Mouse (Mus musculus) right cerebral cortex, postnatal 10 days (tissue): ENCODE data around the gene Ikzf5.

ENCODE experiments used
- DNase-seq, 2 experiments: peaks; one replicate each; pipeline ENCODE4 v3.0.0; 2021; ENCODE audit warnings: low spot score in 2 of 2

The Ikzf5 gene

GRCm38 (mm10) chr7:131356105-131356504, 54.2 kb downstream of the Ikzf5 start:
- no peak for DNase-seq

DNA sequence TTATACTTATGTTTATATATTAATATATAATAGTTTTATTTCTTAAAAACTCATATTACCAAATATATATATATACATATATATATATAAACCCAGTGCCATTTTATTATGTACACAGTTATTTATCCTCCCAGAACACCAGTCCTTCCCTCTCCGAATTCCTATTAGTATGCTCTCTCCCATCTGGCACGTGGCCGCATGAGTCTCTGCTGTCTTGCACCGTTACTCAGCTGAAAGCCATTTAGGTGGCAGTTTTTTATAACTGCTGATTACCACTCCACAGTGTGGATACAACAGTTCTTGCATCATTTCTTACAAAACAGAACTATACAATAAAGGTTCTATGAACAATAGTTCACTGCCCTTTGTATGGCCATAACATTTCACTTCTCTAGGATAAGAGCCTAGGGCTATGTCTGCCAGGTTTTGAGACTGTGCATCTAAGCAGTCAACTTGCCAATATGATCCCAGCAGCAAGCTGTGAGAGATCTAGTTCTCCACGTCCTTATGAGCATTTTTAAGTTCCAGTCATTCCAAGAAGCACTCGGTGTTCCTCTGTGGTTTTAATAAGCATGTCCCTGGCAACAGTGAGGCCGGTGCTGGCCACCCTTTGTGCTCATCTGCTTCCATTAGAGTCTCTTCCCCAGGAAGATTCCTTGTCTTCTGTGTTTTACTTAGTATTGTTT, 64.3 kb downstream of the Ikzf5 start:
- DNase-seq, result no peak
